ENCODE assay signal across 8 mouse cellular contexts in genomic region chr4:40757780-40758420, GRCm38 (mm10). TPM values are rescaled to one million over a fixed set of nuclear protein-coding genes. Genes with fewer than 3 reads are reported as not detected.
DNase-seq lines count a peak whose midpoint lies in the region; ATAC-seq lines count a peak whose summit lies in the region.

Gene Smu1, minus strand, starts transcription at chr4:40757923.

- intact Hi-C loops in gastrocnemius, postnatal 14 days (cut with DNase I; ENCODE audit: low total_unique reads) = no loop called here
- intact Hi-C loops in left cerebral cortex, postnatal 10 days (cut with DNase I) = no loop called here

- DNase-seq in adipocyte (ENCODE audit: low spot score) = peak; percentile 94
- DNase-seq in embryo, embryonic 10 days (ENCODE audit: low spot score) = peak; percentile 99
- DNase-seq in gastrocnemius, postnatal 14 days = peak; percentile 96
- DNase-seq in left cerebral cortex, postnatal 10 days (ENCODE audit: extremely low spot score in 1 of 2, low spot score in 2 of 2) = peak; percentile 91 to 98
- peak; percentile 97 for DNase-seq in right cerebral cortex, postnatal 25 days
- DNase-seq in urinary bladder, postnatal 4 days (ENCODE audit: low spot score in 2 of 2) = peak; percentile 93 to 96

- ATAC-seq in inflammation-experienced regulatory T-cells, adult 6 months = peak; percentile 94
- peak; percentile 98 for ATAC-seq in megakaryocyte-erythroid progenitor cell, adult 5-6 weeks (replicated peaks; ENCODE audit: low FRiP score, low TSS enrichment, poor library complexity, severe bottlenecking)

RNA-seq across cellular contexts. Expression of gene Smu1, which starts in this region (rescaled TPM):
- total RNA-seq in gastrocnemius, postnatal 14 days (2021) = 10 to 100 TPM; 28.8 to 29.4 TPM
- polyA plus RNA-seq in inflammation-experienced regulatory T-cells, adult 6 months (2017; shearing (Covaris generic)) = 100 to 1,000 TPM; 131 to 146 (median 133) TPM
- total RNA-seq in left cerebral cortex, postnatal 10 days (2021) = 10 to 100 TPM; 43.5 to 49.4 TPM
- total RNA-seq in megakaryocyte-erythroid progenitor cell, adult 5-6 weeks (2014; fragmentation: Nextera tagmentation) = 78.1 and 94.5 TPM in 2 replicates
- 145 and 151 TPM in 2 replicates for total RNA-seq in megakaryocyte-erythroid progenitor cell, adult 5-6 weeks (2017)

Comparison
In these comparisons a context has a peak if more than half of its experiments do, and no peak if none do; other contexts are left out.
1. Peak in every context shown above with its lines: DNase-seq and ATAC-seq.